Mouse (Mus musculus): ENCODE measurements at regions not wholly inside any gene's neighbourhood (a gene's known extent, or its start where the extent isn't known, plus 50 kb on each side); places are given as distances from the start of the nearest gene placed in this dataset.

- WGBS = 33% methylated on average over 10 of the region's 10 CpGs
- Histone ChIP-seq H3K27ac (ENCODE audit: insufficient read depth, low read depth, low read length) (no peak overlapping the region), H3K27me3 (replicated peaks; ENCODE audit: control insufficient read depth, insufficient read depth, low read length) (no peaks in the 10 kb centered on the region; the same call in 1 of the 2 replicates), H3K4me1 (ENCODE audit: control insufficient read depth, insufficient read depth, low read length) (no peaks in the 10 kb centered on the region), H3K4me3 (ENCODE audit: insufficient read depth, low read depth, low read length) (no peak overlapping the region), H3K36me3 (ENCODE audit: control insufficient read depth, insufficient read depth, low read length) (no peaks in the 10 kb centered on the region)
- no peak for TF ChIP-seq POLR2A (IDR thresholded peaks at IDR 0.05; ENCODE audit: low read depth, low read length)
- no peak for TF ChIP-seq CTCF (conservative IDR thresholded peaks at IDR 0.05; ENCODE audit: insufficient read depth, insufficient read length, low read depth, low read length)
- no peak for DNase-seq
Observed at GRCm38 (mm10) chr13:110882661-110883172, 372.1 kb upstream of the Actbl2 start.

GRCm38 (mm10) chr13:110893909-110894308 lies 360.9 kb upstream of the Actbl2 start:
- Histone ChIP-seq H3K4me3 (ENCODE audit: insufficient read depth, low read depth, low read length) (no peak overlapping the region), H3K4me1 (ENCODE audit: control insufficient read depth, insufficient read depth, low read length) (no peaks in the 10 kb centered on the region; the same call in 1 of the 2 replicates), H3K27me3 (replicated peaks; ENCODE audit: control insufficient read depth, insufficient read depth, low read length) (no peaks in the 10 kb centered on the region), H3K27ac (ENCODE audit: insufficient read depth, low read depth, low read length) (no peak overlapping the region), H3K36me3 (ENCODE audit: control insufficient read depth, insufficient read depth, low read length) (no peaks in the 10 kb centered on the region)
- TF ChIP-seq POLR2A (IDR thresholded peaks at IDR 0.05; ENCODE audit: low read depth, low read length) (no peak), CTCF (conservative IDR thresholded peaks at IDR 0.05; ENCODE audit: insufficient read depth, insufficient read length, low read depth, low read length) (no peak)
- DNase-seq = peak; percentile 42
- 70% methylated on average over 6 of the region's 6 CpGs for WGBS

- Histone ChIP-seq H3K4me3 (ENCODE audit: insufficient read depth, low read depth, low read length) (no peak overlapping the region), H3K27ac (ENCODE audit: insufficient read depth, low read depth, low read length) (no peak overlapping the region), H3K27me3 (replicated peaks; ENCODE audit: control insufficient read depth, insufficient read depth, low read length) (no peaks in the 10 kb centered on the region), H3K36me3 (ENCODE audit: control insufficient read depth, insufficient read depth, low read length) (no peaks in the 10 kb centered on the region), H3K4me1 (ENCODE audit: control insufficient read depth, insufficient read depth, low read length) (no peaks in the 10 kb centered on the region; the same call in 1 of the 2 replicates)
- WGBS = 90% methylated on average over 6 of the region's 6 CpGs
- TF ChIP-seq POLR2A (IDR thresholded peaks at IDR 0.05; ENCODE audit: low read depth, low read length) (no peak), CTCF (conservative IDR thresholded peaks at IDR 0.05; ENCODE audit: insufficient read depth, insufficient read length, low read depth, low read length) (no peak)
- DNase-seq = no peak
Observed at GRCm38 (mm10) chr13:110895349-110895748, 359.5 kb upstream of the Actbl2 start.

DNA sequence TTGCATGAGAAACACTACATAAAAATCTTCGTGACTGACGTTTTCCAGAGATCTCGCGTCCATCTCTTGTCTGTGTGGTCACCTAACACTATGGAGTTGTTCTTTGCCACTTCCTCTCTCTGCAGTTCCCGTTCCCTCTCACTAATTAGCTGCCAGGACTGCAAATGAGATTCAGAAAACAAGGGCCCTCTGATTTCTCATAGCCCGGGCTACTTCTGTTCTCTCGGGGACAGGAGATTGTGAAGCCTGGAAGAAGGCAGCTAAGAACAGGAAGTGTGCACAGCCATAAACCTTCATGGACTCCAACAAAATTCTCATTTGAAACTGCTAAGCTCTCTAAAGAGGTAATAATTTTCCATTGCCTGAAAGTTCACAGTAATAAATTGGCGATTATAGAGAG lies 358.9 kb upstream of the Actbl2 start:
- Histone ChIP-seq H3K36me3 (ENCODE audit: control insufficient read depth, insufficient read depth, low read length) (no peaks in the 10 kb centered on the region), H3K27ac (ENCODE audit: insufficient read depth, low read depth, low read length) (no peak overlapping the region), H3K4me3 (ENCODE audit: insufficient read depth, low read depth, low read length) (no peak overlapping the region), H3K4me1 (ENCODE audit: control insufficient read depth, insufficient read depth, low read length) (no peaks in the 10 kb centered on the region; the same call in 1 of the 2 replicates), H3K27me3 (replicated peaks; ENCODE audit: control insufficient read depth, insufficient read depth, low read length) (no peaks in the 10 kb centered on the region)
- no peak for TF ChIP-seq POLR2A (IDR thresholded peaks at IDR 0.05; ENCODE audit: low read depth, low read length)
- TF ChIP-seq CTCF (conservative IDR thresholded peaks at IDR 0.05; ENCODE audit: insufficient read depth, insufficient read length, low read depth, low read length) = no peak
- WGBS = 77% methylated on average over 8 of the region's 8 CpGs
- no peak for DNase-seq

DNA sequence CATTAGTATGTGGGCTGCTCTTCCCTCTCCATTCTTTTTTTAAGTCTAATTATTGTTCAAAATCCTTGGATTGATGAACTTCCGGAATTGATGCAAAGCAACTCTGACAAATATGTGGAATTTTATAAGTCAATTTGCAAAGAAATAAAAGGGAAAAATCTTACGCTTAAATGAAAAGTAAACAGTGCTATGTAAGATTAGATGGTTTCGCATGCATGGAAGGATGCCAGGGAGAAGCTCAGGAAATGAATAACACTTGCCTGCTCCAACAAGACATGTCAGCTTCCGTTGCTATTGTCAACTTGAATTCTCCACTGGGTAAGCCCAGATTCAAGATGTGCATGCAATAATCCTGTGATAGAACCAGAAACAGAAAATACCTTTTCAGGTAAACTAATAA lies 357.2 kb upstream of the Actbl2 start:
- H3K4me1 ChIP-seq (ENCODE audit: control insufficient read depth, insufficient read depth, low read length) = no peaks in the 10 kb centered on the region; the same call in 1 of the 2 replicates
- TF ChIP-seq POLR2A (IDR thresholded peaks at IDR 0.05; ENCODE audit: low read depth, low read length) (no peak), CTCF (conservative IDR thresholded peaks at IDR 0.05; ENCODE audit: insufficient read depth, insufficient read length, low read depth, low read length) (no peak)
- H3K27me3 ChIP-seq (replicated peaks; ENCODE audit: control insufficient read depth, insufficient read depth, low read length) = no peaks in the 10 kb centered on the region
- no peaks in the 10 kb centered on the region for H3K36me3 ChIP-seq (ENCODE audit: control insufficient read depth, insufficient read depth, low read length)
- H3K4me3 ChIP-seq (ENCODE audit: insufficient read depth, low read depth, low read length) = no peak overlapping the region
- peak; percentile 64 for DNase-seq
- no peak overlapping the region for H3K27ac ChIP-seq (ENCODE audit: insufficient read depth, low read depth, low read length)
- WGBS = 47% methylated on average over 4 of the region's 4 CpGs

- Histone ChIP-seq H3K27me3 (replicated peaks; ENCODE audit: control insufficient read depth, insufficient read depth, low read length) (no peaks in the 10 kb centered on the region), H3K36me3 (ENCODE audit: control insufficient read depth, insufficient read depth, low read length) (no peaks in the 10 kb centered on the region), H3K27ac (ENCODE audit: insufficient read depth, low read depth, low read length) (peak overlapping the region; percentile 92), H3K4me1 (ENCODE audit: control insufficient read depth, insufficient read depth, low read length) (peaks cover 3% of the 10 kb centered on the region; the same call in 1 of the 2 replicates), H3K4me3 (ENCODE audit: insufficient read depth, low read depth, low read length) (no peak overlapping the region)
- peak; percentile 94 for DNase-seq
- 51% methylated on average over 7 of the region's 7 CpGs for WGBS
- no peak for TF ChIP-seq POLR2A (IDR thresholded peaks at IDR 0.05; ENCODE audit: low read depth, low read length)
- TF ChIP-seq CTCF (conservative IDR thresholded peaks at IDR 0.05; ENCODE audit: insufficient read depth, insufficient read length, low read depth, low read length) = no peak
Observed at GRCm38 (mm10) chr13:110902994-110903644, 351.7 kb upstream of the Actbl2 start.

DNA sequence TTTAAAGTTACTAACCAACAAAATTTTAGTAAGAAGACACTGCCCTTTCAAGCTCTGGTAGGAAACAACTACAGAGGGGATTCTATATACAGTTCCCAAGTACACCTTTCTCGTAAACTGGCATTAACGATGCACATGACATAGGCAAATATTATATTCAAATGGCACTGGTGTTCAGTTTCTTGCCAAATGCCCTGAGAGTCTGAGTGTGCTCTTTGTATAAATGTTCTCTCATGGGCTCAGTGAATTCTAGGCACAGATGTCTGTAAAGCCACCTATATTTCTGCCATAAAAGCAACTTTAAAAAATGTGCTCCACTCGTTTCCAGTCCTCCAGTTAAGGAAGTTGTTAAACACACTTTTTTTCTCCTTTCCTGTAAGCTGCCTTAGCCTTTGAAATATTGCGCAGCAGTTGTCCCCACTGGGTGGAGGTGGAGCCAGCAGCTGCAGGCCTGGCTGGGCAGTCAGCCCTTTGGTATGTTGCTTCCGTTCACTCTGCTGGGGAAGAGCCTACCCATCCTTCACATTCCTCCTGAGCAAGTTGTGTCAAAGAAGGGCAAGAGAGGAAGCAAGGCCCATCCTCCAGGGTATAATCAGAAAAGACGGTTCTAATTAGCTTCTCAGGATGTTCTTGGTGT lies 347.4 kb upstream of the Actbl2 start:
- H3K4me1 ChIP-seq (ENCODE audit: control insufficient read depth, insufficient read depth, low read length) = peaks cover 3% of the 10 kb centered on the region; the same call in 1 of the 2 replicates
- TF ChIP-seq CTCF (conservative IDR thresholded peaks at IDR 0.05; ENCODE audit: insufficient read depth, insufficient read length, low read depth, low read length) (no peak), POLR2A (IDR thresholded peaks at IDR 0.05; ENCODE audit: low read depth, low read length) (no peak)
- 30% methylated on average over 6 of the region's 6 CpGs for WGBS
- H3K36me3 ChIP-seq (ENCODE audit: control insufficient read depth, insufficient read depth, low read length) = no peaks in the 10 kb centered on the region
- no peak overlapping the region for H3K4me3 ChIP-seq (ENCODE audit: insufficient read depth, low read depth, low read length)
- H3K27me3 ChIP-seq (replicated peaks; ENCODE audit: control insufficient read depth, insufficient read depth, low read length) = no peaks in the 10 kb centered on the region
- DNase-seq = peak; percentile 77
- H3K27ac ChIP-seq (ENCODE audit: insufficient read depth, low read depth, low read length) = no peak overlapping the region

All from kidney, adult 2 months (tissue).